Mouse (Mus musculus): ENCODE results near the gene Olfr807.

The Olfr807 gene

DNA sequence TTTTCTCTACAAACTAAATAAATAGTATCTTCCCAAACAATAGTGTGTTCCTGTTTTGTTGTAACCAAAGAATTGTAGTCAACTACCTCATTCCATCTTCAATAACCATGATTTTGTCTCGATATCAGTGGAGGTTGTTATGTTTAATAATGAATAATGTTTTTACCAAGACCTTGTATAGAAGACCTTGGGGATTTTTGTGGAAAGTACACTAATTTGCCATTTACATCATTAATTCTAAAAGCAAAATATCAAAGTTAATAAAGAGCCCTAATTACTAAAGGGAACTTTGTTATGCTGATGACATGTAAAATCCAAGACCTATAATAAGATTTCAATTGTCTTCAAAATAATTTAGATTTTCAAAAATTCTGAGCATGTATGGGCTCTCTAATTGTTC lies at the start of gene Olfr807:
Gene Olfr807 (minus strand): TSS at position 101 of the 400 bp plus-strand sequence.
- in situ Hi-C loops (cut with MboI, MseI) = no loop called here

DNA sequence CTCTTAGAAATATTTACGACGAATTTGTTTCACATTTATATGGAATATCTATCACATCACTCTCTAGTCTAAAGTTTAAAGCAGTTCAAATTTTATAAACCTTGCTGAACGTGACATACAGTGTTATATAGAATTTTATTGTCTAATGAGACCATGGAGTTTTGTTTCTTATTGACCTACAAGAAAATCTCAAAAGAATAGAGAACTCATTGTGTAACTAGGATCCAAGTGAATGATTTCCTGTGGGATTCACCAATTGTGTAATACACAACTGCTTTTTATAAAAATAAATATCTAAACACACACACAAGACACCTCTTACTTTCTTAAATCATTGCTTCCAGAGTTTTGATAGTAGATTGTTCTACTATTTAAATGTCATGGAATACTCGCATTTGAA lies 46.7 kb upstream of the Olfr807 start, which contains the start of gene Olfr811:
Gene Olfr811 (minus strand): TSS at position 101 of the 400 bp plus-strand sequence.
- in situ Hi-C loops (cut with MboI, MseI) = no loop called here

DNA sequence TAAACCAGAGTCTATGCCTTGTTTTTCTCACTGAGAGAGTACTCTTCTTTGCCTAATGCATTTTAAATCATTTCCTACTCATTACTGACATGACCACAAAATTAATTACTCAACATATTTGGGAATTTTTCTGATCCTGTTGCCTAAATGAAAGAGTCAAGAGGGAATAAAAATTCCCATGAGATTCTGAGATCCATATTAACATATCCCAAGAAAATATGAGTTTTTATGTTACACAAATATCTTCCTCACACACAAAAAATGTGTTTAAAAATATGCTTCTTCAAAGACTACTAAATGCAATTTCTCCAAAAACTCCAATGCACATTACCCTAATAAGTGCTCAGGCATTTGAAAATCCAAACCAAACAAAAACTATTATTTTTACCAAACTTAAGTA lies 37.2 kb upstream of the Olfr807 start, which contains the start of gene Olfr810:
Gene Olfr810 (minus strand): TSS at position 101 of the 400 bp plus-strand sequence.
- in situ Hi-C loops (cut with MboI, MseI) = no loop called here

DNA sequence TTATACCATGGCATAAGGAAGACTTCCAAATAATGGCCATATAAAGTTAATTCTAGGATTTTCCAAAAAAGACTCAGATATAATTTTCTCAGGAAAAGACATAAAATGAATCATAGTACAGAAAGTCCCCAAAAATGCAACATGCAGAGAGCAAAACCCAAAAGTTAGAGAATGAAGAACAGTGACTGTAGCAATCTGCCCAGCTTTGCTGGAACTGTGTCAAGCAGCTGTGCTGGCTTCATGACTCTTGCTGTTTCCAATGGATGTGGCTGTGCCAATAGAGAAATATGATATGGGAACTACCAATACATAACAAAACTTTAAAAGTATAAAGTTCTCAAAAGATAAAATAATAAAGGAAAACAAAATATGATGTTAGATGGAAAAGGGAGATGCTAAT lies 20.5 kb upstream of the Olfr807 start:
- in situ Hi-C loops (cut with MboI, MseI) = no loop called here

DNA sequence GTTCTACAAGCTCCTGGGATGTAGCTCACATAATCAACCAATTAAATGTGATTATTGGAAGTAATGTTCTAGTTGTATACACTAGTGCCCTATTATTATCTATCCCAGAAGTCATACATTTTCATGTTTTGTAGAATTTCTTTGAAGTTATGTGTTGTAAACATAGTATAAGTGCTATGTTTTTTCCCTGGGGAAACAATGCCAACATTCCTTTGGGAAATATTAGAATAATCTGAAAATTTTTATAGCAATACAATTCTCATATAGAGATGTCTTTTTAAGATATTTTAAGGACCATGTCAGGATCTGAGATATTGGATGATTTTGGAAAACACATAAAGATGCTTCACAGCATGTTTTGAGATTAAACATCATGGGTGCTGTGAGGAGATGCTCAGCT lies 16.7 kb upstream of the Olfr807 start, which contains the start of gene Olfr809:
Gene Olfr809 (plus strand): TSS at position 301 of the 400 bp plus-strand sequence.
- in situ Hi-C loops (cut with MboI, MseI) = no loop called here

DNA sequence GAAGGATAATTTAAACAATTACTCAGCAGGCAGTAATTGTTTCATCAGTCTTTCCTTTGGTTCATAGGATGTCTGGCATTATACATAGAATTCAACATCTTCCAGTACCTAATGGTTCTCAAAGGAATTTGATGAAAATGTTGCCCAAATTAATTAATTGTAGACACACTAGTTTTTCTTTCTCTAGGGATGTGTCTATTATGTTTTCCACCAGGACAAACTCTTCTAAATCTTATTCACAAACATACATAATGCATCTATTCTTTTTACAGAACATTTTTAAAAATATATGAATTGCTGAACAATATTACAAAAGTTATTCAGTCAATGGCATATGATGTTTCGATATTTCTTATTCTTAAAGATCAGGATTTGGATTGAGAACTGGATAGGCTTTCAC lies 7.6 kb upstream of the Olfr807 start, which contains the start of gene Olfr808:
Gene Olfr808 (plus strand): TSS at position 301 of the 400 bp plus-strand sequence.
- in situ Hi-C loops (cut with MboI, MseI) = no loop called here

DNA sequence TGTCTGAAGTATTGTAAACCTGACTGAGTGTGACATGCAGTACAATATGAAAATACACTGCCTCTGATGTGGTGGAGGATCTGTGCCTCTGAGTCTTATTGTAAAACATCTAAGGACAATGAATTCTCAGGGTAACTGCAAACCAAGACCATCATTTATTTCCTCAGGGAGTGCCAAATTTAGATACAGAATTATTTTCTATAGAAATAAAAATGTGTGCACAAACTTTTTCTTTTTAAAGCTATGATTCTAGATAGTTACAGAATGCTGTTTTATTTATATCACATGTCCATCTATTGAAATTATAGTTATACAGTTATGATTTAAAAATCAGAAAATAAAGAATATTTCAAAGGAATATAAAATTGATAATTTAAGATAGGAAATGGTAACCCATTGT lies 15.8 kb downstream of the Olfr807 start, which contains the start of gene Olfr806:
Gene Olfr806 (minus strand): TSS at position 101 of the 400 bp plus-strand sequence.
- in situ Hi-C loops (cut with MboI, MseI) = no loop called here

DNA sequence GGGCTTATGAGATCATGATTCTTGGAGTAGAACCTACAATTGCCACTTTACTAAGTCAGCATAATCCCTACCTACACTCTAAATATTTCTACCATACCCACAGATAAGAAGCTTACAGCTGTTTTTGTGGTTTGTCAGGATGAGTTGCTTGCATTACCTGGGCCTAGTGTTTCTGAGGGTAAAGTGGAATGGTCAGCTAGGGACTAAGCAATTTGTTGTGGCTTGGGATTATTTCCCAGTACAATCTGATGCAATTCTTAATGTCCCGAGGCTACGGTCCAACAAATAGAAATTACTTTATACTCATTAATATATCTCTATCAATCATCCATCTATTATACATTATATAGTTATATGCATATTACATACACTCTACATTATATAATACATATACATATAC lies 28.3 kb downstream of the Olfr807 start, which contains the start of gene Olfr805:
Gene Olfr805 (minus strand): TSS at position 101 of the 400 bp plus-strand sequence.
- in situ Hi-C loops (cut with MboI, MseI) = no loop called here

All from T-helper 17 cell (primary cell).